Mouse (Mus musculus): Measurements from ENCODE around the gene Xpot. TPM values are rescaled to one million over a fixed set of nuclear protein-coding genes. Genes with fewer than 3 reads are reported as not detected.

Xpot gene
- total RNA-seq, 1 experiment, result 129 TPM

- in situ Hi-C loops (cut with MboI; ENCODE audit: low sequenced_read_pairs in 2 of 2, unreplicated experiment in 2 of 2), result no loop called here
- Histone ChIP-seq H3K9me3 (ENCODE audit: control insufficient read depth, insufficient read depth, low read depth, low read length) (no peaks in the 10 kb centered on the region), H3K36me3 (ENCODE audit: control insufficient read depth, insufficient read depth, low read length, poor library complexity, severe bottlenecking) (peaks cover 25% of the 10 kb centered on the region), H3K4me1 (ENCODE audit: control insufficient read depth in 2 of 2, insufficient read depth in 2 of 2, low read length in 2 of 2, poor library complexity in 1 of 2) (peaks cover 5 to 8% of the 10 kb centered on the region in 2 experiments; a peak in 1 of 4 replicates), H3K27ac (ENCODE audit: insufficient read depth, low read depth, low read length, poor library complexity, severe bottlenecking) (peak within 1 kb of the TSS; percentile 33; the same call in 1 of the 2 replicates), H3K4me3 (ENCODE audit: insufficient read depth in 1 of 2, low read depth in 1 of 2, low read length in 2 of 2, poor library complexity in 1 of 2, severe bottlenecking in 1 of 2) (peak within 1 kb of the TSS; percentile 79 to 88), H3K9ac (ENCODE audit: insufficient read depth, low read depth, low read length, poor library complexity, severe bottlenecking) (peak within 1 kb of the TSS; percentile 91)
- peak; percentile 66 for DNase-seq (ENCODE audit: low read depth, low spot score)
- TF ChIP-seq MAFK (IDR thresholded peaks at IDR 0.05; ENCODE audit: insufficient read depth, low read depth, low read length) (0 out of 2 replicates have a peak, but pooled peaks have one; percentile 12), CHD2 (IDR thresholded peaks at IDR 0.05; ENCODE audit: low read depth, low read length) (no peak), ZNF384 (IDR thresholded peaks at IDR 0.05; ENCODE audit: low read depth, low read length) (no peak), HCFC1 (IDR thresholded peaks at IDR 0.05; ENCODE audit: borderline replicate concordance, insufficient read depth, low read length) (no peak), ZC3H11A (IDR thresholded peaks at IDR 0.05; ENCODE audit: borderline replicate concordance, low read depth, low read length) (no peak)
These were observed 39.3 kb downstream of the Xpot start, which contains the start of gene Tbk1 for GRCm38 (mm10) chr10:121586675-121587370. Tbk1 (minus strand) TSS chr10:121586787.

- in situ Hi-C loops (cut with MboI; ENCODE audit: low sequenced_read_pairs in 2 of 2, unreplicated experiment in 2 of 2), result no loop called here
- H3K36me3 ChIP-seq (ENCODE audit: control insufficient read depth, insufficient read depth, low read length, poor library complexity, severe bottlenecking), result peaks cover 25% of the 10 kb centered on the region
These were observed 40.1 kb downstream of the Xpot start for GRCm38 (mm10) chr10:121585791-121586642.

GRCm38 (mm10) chr10:121585056-121585790 is 40.9 kb downstream of the Xpot start:
- TF ChIP-seq ZNF384 (IDR thresholded peaks at IDR 0.05; ENCODE audit: low read depth, low read length) (no peak), MAFK (IDR thresholded peaks at IDR 0.05; ENCODE audit: insufficient read depth, low read depth, low read length) (no peak), HCFC1 (IDR thresholded peaks at IDR 0.05; ENCODE audit: borderline replicate concordance, insufficient read depth, low read length) (no peak), ZC3H11A (IDR thresholded peaks at IDR 0.05; ENCODE audit: borderline replicate concordance, low read depth, low read length) (no peak), CHD2 (IDR thresholded peaks at IDR 0.05; ENCODE audit: low read depth, low read length) (no peak)
- Histone ChIP-seq H3K9me3 (ENCODE audit: control insufficient read depth, insufficient read depth, low read depth, low read length) (no peaks in the 10 kb centered on the region), H3K4me3 (ENCODE audit: insufficient read depth in 1 of 2, low read depth in 1 of 2, low read length in 2 of 2, poor library complexity in 1 of 2, severe bottlenecking in 1 of 2) (peak overlapping the region; percentile 79 to 88; a peak in 2 of 4 replicates), H3K9ac (ENCODE audit: insufficient read depth, low read depth, low read length, poor library complexity, severe bottlenecking) (no peak overlapping the region; the same call in 1 of the 2 replicates), H3K27ac (ENCODE audit: insufficient read depth, low read depth, low read length, poor library complexity, severe bottlenecking) (no peak overlapping the region), H3K4me1 (ENCODE audit: control insufficient read depth in 2 of 2, insufficient read depth in 2 of 2, low read length in 2 of 2, poor library complexity in 1 of 2) (peaks cover 3 to 5% of the 10 kb centered on the region in 2 experiments; a peak in 1 of 4 replicates), H3K36me3 (ENCODE audit: control insufficient read depth, insufficient read depth, low read length, poor library complexity, severe bottlenecking) (peaks cover 23% of the 10 kb centered on the region)
- DNase-seq (ENCODE audit: low read depth, low spot score), result no peak
- in situ Hi-C loops (cut with MboI; ENCODE audit: low sequenced_read_pairs in 2 of 2, unreplicated experiment in 2 of 2), result no loop called here

More at GRCm38 (mm10) chr10:121585791-121586642, 40.1 kb downstream of the Xpot start:
- peak; percentile 29 for DNase-seq (ENCODE audit: low read depth, low spot score)
- peak overlapping the region; percentile 79 to 88 for H3K4me3 ChIP-seq (ENCODE audit: insufficient read depth in 1 of 2, low read depth in 1 of 2, low read length in 2 of 2, poor library complexity in 1 of 2, severe bottlenecking in 1 of 2)
- H3K4me1 ChIP-seq (ENCODE audit: control insufficient read depth in 2 of 2, insufficient read depth in 2 of 2, low read length in 2 of 2, poor library complexity in 1 of 2), result peaks cover 3 to 5% of the 10 kb centered on the region in 2 experiments; a peak in 1 of 4 replicates
- H3K9me3 ChIP-seq (ENCODE audit: control insufficient read depth, insufficient read depth, low read depth, low read length), result no peaks in the 10 kb centered on the region
- H3K9ac ChIP-seq (ENCODE audit: insufficient read depth, low read depth, low read length, poor library complexity, severe bottlenecking), result peak overlapping the region; percentile 91
- TF ChIP-seq CHD2 (IDR thresholded peaks at IDR 0.05; ENCODE audit: low read depth, low read length), result no peak
- TF ChIP-seq MAFK (IDR thresholded peaks at IDR 0.05; ENCODE audit: insufficient read depth, low read depth, low read length), result peak; percentile 51; the same call in 1 of the 2 replicates
- H3K27ac ChIP-seq (ENCODE audit: insufficient read depth, low read depth, low read length, poor library complexity, severe bottlenecking), result 0 out of 2 replicates have a peak overlapping the region, but pooled peaks have one; percentile 33

- Histone ChIP-seq H3K4me3 (ENCODE audit: insufficient read depth in 1 of 2, low read depth in 1 of 2, low read length in 2 of 2, poor library complexity in 1 of 2, severe bottlenecking in 1 of 2) (no peak overlapping the region), H3K4me1 (ENCODE audit: control insufficient read depth in 2 of 2, insufficient read depth in 2 of 2, low read length in 2 of 2, poor library complexity in 1 of 2) (peaks cover 3 to 5% of the 10 kb centered on the region in 2 experiments; a peak in 1 of 4 replicates), H3K9ac (ENCODE audit: insufficient read depth, low read depth, low read length, poor library complexity, severe bottlenecking) (0 out of 2 replicates have a peak overlapping the region, but pooled peaks have one; percentile 33), H3K9me3 (ENCODE audit: control insufficient read depth, insufficient read depth, low read depth, low read length) (no peaks in the 10 kb centered on the region), H3K36me3 (ENCODE audit: control insufficient read depth, insufficient read depth, low read length, poor library complexity, severe bottlenecking) (peaks cover 20% of the 10 kb centered on the region), H3K27ac (ENCODE audit: insufficient read depth, low read depth, low read length, poor library complexity, severe bottlenecking) (no peak overlapping the region)
- no peak for DNase-seq (ENCODE audit: low read depth, low spot score)
- in situ Hi-C loops (cut with MboI; ENCODE audit: low sequenced_read_pairs in 2 of 2, unreplicated experiment in 2 of 2), result no loop called here
- TF ChIP-seq HCFC1 (IDR thresholded peaks at IDR 0.05; ENCODE audit: borderline replicate concordance, insufficient read depth, low read length) (no peak), CHD2 (IDR thresholded peaks at IDR 0.05; ENCODE audit: low read depth, low read length) (no peak), ZC3H11A (IDR thresholded peaks at IDR 0.05; ENCODE audit: borderline replicate concordance, low read depth, low read length) (no peak), MAFK (IDR thresholded peaks at IDR 0.05; ENCODE audit: insufficient read depth, low read depth, low read length) (no peak), ZNF384 (IDR thresholded peaks at IDR 0.05; ENCODE audit: low read depth, low read length) (no peak)
These were observed 42.1 kb downstream of the Xpot start for GRCm38 (mm10) chr10:121584033-121584432.
